Mouse (Mus musculus): Measurements from ENCODE around the gene Ccdc85c.

The Ccdc85c gene

DNA sequence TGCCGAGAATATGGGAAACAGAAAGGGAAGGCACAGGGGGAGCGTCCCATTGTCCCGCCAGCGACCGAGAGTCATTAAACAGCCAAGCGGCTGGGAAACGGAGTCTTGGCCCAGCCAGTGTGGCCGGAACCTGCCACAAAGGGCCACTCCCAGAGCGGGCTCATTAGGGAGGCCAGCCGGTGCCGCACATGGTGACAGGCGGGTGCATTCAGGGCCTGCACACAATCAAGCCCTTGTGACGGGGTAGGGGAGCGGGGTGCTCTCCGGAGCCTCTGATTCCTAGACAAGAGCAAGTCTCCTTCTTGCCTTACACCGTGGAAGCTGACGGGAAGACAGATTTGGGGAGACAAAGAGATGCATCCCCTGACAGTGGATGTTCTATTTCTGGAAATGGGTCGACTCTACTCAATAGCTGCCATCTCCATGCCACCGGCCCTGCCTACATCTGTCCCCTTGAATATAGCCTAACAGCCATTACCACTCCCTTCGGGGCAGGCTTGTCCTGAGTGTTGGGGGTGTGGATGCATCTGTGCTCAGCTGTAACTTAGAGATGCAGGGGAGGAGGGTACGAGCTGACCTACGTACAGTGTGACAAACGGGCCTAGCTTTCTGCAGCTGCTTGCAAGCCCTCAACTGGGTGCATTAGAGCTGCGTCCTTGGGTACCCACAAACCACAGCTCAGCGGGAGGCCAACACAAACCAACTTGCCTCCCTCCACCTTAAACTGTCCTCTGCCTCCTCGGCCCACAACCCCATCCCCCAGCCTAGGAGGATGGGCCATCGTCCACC lies 9.2 kb downstream of the Ccdc85c start:
- DNase-seq: peak; percentile 45

DNA sequence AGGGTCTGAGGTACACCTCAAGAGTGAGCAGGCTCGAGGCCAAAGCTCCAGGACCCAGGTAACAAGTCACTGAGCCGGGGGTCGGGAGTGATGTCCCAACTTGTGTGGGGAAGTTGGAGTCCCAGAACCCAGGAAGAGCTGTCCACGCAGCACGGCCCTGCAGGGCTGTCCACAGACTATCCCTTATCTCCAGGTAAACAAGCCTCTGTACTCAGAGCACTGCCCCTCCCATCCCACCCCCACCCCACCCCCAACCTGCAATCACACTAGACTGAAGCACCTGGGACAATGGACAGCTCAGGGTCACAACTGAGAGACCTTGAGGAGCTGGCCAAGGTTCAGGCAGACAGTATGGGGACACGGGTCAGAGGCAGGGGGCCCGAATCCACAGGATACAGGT lies 10.3 kb downstream of the Ccdc85c start:
- DNase-seq: no peak

DNA sequence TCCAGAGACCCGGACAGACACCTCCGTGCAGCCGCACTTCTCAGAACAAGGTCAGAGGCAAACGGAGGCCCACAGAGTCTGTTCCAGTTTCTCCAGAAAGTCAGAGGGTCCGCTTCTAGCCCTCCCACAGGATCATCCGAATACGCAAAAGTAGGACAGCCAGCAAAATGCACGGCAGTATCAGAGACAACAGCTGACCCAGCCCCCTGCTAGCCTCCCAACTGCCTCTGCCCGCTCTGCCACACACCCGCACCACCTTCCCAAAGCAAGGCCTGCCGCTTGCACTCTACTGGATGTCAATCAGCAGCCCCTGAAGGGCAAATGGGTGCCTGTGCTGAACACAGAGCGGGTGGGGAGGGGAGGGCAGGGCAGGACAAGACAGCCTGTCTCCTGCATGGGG lies 14.3 kb downstream of the Ccdc85c start:
- DNase-seq: no peak

DNA sequence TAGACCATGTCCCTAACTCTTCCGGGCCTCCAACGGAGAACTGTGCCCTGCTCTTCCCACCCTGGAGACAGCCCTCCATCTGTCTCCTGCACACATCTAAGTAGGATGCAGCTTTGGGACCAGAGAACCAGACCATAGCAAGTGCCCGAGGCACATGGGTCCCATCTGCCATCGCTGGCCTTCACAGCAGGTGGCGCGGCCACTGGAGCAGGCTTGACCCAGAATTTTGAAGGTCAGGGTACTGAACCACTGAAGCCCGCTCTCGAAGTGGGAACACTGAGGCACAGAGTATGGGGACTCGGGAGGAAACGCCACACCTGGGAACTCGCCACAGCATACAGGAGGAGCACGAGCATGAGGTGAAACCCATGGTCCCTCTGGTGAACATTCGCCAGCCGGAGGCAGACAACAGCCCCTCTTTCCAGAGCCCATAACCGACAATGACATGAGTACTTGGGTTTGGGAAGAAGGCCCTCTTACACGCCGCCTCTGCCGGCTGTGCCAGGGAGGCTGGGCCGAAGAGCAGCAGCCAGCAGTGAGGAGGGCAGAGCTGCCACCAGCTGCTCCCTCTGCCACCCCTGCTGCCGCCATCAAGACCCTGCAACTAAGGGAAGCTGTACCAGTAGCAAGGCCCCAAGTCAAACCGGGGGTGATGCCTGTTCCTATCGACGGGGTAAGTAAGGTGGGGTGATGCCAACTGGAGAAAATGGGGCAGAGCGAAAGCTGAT lies 15.7 kb downstream of the Ccdc85c start:
- no peak for DNase-seq

DNA sequence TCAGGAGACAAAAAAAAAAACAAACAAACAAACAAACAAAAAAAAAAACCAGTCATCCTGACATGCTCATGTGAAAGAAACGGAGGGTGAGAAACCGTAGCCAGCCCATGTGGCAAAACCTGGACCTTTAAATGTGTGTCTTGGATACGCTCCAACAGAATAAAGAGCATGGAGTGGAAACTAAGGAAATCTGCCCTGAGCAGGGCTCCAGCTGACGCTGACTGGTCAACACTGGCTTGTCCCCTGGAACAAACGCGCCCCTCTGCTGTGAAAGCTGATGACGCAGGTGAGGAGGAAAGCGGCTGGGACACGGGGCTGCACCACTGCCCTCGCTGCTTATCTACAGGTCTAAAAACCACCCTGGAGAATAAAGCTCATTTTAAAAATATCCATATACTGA lies 18.5 kb downstream of the Ccdc85c start:
- DNase-seq: no peak

DNA sequence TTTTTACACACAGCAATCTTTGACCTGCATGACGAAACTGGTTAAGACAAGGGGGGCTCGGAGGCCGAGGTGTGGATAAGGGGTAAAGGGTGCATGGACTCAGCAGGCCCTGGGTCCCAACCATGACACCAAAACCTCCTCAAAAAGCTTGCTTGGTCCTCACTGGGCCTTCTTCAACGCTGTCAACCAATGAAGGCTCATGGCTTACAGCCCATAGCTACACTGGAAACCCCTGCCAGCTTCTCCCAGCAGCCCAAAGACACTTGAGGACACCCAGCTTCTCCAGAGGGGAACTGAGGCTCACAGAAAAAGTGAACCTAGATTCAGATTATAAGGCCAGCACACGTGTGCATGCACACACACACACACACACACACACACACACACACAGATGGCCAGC lies 19.3 kb downstream of the Ccdc85c start:
- no peak for DNase-seq

DNA sequence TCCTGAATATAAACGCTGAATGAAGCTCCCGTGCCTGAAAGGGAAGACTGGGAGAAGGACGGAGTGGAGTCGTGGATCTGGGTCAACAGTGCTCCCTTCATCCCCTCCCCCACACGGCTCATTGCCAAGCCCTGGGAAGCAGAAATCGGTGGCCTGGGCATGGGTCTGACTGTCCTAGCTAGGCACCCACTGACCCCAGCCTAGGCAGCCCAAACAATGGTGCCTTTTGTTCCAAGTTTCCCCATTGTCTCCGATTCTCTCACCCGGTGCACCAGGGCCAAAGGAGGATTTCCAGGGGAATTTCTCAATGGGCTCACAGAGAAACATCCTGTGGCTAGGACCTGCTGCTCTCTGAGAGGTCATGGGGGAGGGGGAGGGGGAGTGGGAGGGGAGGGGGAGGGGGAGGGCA lies 19.7 kb downstream of the Ccdc85c start:
- DNase-seq: peak; percentile 58

DNA sequence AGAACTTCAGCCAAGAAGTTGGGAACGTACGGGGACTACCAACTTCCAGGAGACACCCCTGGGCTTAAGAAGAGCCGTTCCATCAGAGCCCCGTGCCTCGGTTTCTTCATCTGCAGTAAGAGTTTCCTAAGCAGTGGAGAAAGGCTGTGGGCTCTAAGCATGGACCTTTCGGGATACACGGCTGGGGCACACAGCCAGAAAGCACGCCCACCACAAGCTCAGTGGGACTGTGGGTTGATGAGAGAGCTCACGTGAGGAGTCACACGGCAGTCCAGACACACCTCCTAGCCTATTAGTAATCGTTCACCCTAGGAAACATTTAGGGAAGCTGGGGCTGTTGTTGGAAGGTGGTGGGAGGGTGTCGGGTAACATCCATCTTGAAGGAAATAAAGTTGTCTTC lies 22.2 kb downstream of the Ccdc85c start:
- DNase-seq: no peak

DNA sequence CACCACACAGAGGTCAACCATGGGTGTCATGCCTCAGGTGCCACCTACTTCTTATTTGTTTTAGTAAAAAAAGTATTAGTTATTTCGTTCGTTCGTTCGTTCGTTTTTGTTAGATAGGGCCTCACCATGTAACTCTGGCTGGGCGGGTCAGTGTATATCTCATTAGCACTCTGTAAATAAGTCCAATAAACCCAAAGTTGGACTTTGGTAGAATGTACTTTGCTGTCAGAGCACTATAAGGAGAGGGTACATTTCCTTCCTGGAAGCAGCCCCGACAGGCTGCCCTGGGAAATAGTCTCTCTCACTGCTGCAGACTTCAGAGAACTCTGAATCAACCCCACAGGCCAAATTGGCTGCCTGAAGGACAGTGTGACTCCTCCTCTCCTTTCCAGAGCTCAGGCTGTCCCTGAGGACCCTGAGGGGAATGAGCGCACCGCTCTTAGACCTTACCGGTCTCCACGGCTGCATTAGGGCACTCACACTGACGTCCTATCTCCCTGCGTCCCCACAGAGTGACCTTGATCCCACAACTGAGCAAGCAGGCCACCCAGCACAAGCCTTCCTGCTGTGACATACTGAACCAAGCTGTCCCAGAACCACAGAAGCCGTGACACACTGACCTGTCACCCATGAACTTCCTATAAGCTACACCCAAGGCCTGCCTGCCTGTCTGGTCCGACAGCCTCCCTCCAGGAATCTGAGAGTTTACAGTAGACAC lies 23.2 kb downstream of the Ccdc85c start:
- DNase-seq: no peak

DNA sequence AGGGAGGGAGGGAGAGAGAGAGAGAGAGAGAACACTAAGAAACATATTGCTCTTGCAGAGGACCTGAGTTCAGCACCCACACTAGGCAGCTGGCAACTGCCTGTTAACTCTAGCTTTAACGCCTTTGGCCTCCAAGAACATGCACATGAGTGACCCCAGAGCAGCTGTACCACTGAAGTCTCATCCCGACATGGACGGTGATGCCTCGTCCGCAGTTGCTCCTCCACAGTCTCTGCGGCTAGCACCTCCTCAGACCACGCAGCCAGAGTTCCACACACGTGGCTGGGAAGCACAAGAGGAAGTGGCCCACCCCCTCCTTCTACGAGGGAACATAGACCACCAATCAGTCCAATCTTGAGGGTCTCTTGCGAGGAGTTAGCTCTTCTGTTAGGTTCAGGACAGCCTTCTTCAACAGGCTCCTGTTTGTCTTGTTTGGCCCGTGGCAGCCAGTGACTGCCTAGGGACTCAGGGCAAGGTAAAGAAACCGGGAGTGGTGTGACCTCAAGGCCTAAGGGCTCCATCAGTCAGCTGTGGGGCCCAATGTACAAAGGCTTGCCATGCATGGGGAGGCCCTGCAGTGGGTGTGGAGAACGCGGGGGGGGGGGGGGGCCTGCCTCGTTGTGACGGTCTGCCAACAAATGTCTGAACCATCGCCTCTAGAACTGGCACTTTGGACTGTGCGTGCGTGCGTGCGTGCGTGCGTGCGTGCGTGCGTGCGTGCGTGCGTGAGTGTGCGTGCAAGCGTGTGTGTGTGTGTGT lies 24.0 kb downstream of the Ccdc85c start:
- DNase-seq: no peak

DNA sequence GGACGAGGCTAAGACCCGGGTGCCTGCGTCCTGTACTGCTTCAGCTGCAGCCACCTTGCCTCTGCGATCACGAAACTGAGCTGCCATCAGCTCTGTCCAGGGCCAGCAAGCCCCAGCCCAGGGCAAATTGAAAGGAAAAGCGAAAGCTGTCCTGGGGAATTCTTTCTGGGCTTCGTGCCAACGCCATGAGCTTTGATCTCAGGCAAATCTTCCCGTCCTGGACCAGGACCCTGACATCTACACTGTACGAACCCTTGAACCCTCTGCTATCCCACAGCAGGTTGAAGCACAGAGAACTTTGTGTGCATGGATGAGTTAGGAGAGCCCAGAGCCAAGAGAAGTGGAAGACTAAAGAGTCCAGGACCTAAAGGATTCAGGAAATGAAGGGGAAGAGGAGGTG lies 25.7 kb downstream of the Ccdc85c start:
- DNase-seq: no peak

DNA sequence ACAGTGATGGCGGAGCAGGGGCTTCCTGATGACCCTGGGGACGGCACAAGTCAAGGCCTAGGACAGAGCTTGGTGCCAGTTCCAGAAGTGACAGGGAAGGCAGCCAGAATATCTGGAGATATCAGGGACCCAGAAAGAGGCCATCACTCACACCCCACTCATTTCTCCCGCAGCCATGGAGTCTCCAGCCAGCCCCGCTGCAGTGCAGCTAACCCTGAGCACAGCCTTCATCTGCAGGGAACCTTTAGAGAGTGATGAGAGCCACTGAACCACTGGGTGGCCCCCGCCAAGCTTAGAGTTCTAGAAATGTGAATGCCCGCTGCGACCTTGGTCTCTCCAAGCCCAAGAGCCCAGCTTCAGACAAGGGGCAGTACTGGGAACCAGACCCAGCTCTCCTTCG lies 26.2 kb downstream of the Ccdc85c start:
- no peak for DNase-seq

DNA sequence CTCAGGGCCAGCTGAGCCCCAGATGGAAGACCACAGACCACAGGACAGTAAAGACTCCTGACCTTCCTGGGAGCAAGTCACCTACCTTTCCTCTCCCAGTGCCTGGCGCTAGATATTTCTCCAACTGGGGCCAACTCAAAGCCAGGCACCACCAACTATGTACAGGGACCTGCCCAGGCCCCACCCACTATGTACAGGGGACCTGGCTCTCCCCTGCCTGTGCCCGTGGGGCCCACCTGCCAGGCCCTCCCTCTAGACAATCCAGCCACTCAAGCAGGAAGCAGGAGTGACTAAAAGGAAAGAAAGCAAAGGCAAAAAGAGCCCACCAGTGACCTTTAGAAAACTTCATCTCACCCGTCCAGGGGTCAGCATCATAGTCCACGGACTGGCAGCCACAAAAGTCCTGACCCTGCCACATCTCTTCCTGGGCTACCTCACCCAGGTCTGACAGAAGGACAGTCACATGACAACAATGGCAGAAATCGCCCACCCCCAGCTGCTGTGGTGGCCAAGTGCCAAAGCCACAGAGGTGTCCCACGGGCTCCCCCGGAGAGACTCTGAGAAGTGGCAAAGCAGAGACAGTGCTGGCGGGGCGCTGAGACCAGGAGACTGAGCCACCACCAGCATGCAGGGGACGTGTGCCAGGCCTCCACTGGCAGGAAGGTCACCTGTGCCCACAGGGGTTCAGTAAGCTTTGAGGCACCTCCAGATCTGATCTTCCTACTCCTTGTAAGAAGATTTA lies 28.3 kb downstream of the Ccdc85c start:
- no peak for DNase-seq

DNA sequence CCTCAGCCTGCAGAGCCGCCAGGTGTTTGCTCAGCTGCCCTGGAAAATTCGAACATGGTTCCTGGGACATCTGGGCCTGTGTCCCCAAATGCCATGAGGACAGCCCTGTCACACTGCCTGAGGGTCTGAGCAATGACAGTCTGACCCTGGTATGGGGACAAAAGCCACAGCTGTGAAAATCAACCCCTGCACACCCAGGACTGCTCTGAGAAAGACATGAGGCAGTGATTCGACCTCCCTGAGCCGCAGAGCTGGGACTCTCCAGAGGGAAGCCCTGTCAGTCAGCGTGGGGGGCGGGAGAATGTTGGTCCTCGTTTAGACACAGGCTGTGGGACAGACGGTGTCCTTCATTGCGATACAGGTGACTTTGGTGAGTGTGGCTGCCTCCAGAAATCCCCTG lies 29.6 kb downstream of the Ccdc85c start:
- no peak for DNase-seq

DNA sequence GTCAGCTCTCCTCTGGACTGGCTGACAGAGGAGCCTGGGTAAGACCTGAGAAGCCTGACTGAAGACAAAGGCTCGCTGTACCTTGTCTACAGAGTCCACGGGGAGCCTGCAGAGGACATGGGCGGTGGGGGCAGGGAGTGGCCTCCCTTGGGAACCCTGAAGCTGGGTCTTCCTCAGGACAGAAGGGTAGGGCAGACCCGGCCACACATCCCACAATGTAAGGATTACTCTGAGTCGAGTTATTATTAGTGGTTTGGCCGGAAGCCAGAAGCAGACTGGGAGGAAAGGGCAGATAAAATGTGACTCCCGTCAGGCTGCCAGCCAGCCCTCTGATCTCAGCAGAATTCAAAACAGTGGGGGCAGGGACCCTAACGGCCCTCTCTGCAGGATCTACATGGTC lies 30.4 kb downstream of the Ccdc85c start:
- no peak for DNase-seq

DNA sequence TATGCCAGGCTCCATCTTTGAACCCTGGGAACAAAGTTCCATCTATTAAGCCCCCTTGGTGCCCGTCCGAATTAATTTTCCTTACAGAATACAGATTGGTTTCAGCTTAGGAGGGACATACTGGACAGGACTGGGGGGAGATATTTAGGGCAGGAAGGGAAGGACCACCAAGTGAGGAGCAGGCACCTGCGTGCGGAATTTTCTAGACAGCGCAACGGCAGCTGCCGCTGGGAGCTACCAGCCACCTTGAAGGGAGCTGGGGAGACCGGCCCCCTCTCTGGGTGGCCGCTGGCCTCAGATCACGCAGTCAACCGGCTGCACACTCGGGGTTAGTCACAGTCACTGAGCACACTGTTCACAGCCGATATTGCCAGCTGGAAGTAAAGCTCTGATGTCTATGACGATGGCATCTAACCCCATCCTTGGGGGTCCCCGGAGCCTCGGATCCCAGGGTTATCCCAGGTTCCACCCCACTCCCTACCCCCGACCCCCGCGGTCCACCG lies 32.9 kb downstream of the Ccdc85c start:
- no peak for DNase-seq

DNA sequence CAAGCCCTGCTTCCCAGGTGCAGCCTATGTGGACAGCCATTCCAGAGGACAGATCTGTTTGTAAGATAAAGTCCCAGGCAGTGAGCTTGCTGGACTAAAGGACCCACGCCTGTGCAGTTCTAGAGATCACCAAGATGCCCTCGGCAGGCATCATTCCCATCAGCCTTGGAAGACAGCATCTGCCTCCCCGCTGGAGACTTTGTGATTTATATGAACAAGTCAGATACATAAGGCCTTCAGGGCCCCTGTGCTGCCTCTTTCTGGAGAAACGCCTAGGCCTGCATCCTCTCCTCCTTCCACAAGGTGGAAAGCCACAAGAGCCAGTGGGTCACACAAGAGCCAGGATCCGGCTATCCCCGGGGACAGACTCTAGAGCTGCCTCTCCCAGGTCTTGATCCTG lies 33.6 kb downstream of the Ccdc85c start:
- DNase-seq: no peak

DNA sequence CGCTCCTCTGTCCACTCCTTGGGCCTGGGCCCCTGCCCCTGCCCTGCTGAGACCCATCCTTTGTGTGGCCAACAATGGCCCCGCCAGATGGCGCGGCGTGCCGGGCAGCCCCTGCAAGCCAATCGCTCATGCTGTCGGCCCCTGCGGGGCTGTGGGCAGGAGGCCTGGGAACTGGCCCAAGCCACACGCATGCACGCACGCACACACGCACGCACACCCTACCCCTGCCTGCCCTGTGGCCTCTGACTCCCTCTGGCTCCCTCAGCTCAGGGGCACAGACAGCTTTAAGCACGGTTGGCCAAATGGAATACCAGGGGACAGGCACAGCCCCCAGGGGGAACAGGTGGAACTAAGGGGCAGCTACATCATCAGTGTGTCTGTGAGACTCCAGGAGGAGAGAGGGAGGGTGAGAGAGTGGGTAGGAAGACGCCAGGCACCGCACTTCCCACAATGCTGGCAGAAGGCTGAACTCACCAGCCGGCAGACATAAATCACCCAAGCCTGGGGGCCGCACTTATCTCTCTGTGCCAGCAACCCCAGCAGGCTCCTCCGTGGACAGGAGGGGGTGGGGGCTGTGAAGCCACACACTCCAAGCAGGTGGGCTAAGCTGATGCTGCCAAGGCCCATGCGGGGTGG lies 34.2 kb downstream of the Ccdc85c start:
- DNase-seq: no peak

DNA sequence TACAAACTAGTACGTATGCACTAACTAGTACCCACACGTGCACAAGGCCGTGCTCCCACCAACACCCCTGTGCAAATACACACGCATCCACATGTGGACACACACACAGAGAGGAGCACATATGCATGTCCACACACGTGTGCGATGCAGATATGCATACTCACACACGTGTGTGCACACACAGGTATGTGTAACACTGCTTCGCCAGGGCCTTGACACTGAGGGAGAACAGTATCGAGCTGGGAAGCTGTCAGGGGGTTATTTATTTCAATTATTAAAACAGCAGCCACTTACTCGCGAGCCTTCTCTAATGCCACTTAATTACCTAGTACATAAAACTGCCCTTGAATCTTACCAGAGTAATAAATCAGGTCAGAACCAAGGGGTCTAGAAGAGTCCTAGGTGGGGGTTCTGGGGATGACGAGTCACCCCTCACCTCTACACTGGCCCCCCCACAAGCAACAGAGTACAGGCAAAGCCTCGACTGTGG lies 34.8 kb downstream of the Ccdc85c start:
- no peak for DNase-seq

DNA sequence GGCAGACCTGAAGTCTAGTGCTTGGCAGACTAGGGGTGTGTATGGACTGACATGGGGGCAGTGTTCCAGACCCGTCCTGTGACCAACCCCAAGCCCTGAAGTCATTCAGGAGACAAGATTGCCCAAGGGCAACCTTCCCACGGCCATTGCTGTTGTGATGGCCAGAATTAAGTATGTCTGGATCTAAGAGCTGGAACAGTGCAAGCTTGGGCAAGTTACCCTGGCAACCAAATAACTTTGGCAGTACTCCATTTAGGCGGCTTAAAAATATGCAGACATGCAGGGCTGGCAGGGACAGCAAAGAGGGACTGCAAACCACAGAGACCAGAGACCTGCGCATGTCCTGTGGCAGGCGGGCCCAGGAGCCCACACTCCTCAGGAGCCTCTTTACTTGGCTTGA lies 35.8 kb downstream of the Ccdc85c start:
- DNase-seq: peak; percentile 52

DNA sequence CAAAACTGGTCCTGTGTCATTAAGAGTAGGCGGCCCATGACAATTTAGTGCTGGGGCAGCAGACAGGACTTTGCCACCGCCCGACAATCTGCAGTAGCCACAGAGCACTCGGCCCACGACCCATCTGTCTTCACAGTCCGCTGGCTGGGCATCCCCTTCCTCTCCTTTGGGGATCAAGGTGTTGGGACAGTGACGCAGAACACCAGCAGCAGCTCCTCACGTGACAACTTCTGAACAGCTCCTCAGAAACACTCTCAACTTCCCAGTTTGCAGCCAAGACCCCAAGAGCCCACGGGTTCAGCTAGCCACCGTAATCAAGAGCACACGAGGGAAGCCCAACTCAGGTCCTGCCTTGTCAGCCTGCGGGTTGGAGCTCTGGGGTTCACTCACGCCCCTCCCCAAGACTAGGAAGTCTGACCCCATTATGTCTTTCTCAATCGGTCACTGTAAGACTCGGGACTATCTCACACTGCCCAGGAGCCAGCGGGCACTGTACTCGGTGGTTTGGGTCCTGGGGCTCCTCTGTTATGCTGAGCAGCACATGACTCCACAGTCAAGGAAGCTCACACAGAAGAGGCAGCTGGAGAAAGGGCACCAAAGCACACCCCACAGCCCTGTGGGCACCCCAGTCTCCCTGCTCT lies 36.7 kb downstream of the Ccdc85c start:
- DNase-seq: no peak

All from right cerebral cortex, postnatal 4 days (tissue).